Mouse (Mus musculus) cerebral cortex, adult 2 months (tissue): ENCODE data around the gene Mta3.

Experiments used
- WGBS: fragments of 180-500 bp; shearing (Covaris S2); methylation state at CpG from one replicate; pipeline ENCODE4 v1.1.7; 2018; 5-methylcytosine and 5-hydroxymethylcytosine counted together

The Mta3 gene

DNA sequence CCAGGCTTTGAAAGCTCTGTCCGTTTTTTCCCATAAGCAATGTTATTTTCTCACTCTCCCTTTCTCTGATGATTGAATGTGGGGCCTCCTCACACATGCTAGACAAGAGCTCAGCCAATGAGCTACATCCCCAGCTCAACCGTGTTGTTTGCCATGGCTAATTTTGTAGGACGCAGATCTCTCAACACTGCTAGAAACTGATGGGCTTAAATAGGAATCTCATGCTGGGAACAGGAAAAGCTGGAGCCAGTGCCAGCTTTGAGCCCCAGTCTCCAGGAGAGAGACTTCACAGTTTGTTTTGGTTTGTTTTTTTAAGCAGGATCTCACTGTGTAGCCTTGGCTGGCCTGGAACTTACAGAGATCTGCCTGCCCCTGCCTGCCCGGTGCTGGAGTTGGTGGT is 53.6 kb downstream of the Mta3 start:
- WGBS: 20% methylated on average over 4 of the region's 4 CpGs

DNA sequence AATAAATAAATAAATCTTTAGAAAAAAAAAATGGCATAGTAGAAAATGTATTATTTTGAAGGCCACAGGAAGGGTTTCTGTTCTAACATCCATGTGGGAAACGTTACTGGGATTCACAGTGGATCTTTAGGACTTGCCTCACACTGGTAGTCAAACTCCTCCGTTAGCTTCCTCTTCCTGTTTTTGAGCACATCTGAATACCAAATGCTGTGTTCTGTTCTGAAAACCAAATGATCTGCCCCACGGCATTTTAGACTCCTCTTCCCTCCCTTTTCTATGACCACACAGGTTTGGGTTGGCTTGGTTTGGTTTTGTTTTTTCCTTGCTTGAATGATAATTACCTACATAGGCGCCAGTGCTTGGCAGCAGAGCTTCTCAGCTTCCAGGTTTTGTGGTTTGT is 58.6 kb downstream of the Mta3 start:
- 71% methylated on average over 4 of the region's 4 CpGs for WGBS

DNA sequence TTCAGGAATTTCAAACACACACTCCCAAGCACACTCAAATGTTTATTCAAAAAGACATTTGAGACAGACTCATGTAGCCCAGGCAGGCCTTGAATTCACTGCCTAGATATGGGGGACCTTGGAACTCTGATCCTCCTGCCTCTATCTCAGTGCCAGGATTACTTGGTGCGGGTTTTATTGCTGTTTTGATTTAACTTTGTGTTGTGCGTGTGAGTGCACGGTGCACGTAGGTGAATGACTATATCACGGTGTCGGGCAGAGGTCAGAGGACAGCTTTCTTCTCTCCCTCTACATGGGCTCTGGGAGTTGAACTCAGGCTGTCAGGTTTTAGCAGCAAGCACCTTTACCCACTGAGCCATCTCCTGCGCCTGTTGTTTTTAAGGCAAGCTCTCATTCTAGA is 61.1 kb downstream of the Mta3 start:
- WGBS: 96% methylated on average over 7 of the region's 7 CpGs

GRCm38 (mm10) chr17:83768309-83768708 is 62.3 kb downstream of the Mta3 start:
- WGBS: 88% methylated on average over 10 of the region's 10 CpGs

- 87% methylated on average over 6 of the region's 6 CpGs for WGBS
These were observed 64.4 kb downstream of the Mta3 start for GRCm38 (mm10) chr17:83770371-83770770.

GRCm38 (mm10) chr17:83770931-83771330 is 65.0 kb downstream of the Mta3 start:
- 90% methylated on average over 7 of the region's 7 CpGs for WGBS

- WGBS: 67% methylated on average over 9 of the region's 9 CpGs
These were observed 66.1 kb downstream of the Mta3 start for GRCm38 (mm10) chr17:83772110-83772509.

GRCm38 (mm10) chr17:83772711-83773110 is 66.7 kb downstream of the Mta3 start:
- WGBS: 78% methylated on average over 8 of the region's 8 CpGs

GRCm38 (mm10) chr17:83776965-83777364 is 71.0 kb downstream of the Mta3 start:
- 96% methylated on average over 7 of the region's 7 CpGs for WGBS

GRCm38 (mm10) chr17:83777462-83778051 is 71.6 kb downstream of the Mta3 start:
- WGBS: 82% methylated on average over 9 of the region's 9 CpGs

DNA sequence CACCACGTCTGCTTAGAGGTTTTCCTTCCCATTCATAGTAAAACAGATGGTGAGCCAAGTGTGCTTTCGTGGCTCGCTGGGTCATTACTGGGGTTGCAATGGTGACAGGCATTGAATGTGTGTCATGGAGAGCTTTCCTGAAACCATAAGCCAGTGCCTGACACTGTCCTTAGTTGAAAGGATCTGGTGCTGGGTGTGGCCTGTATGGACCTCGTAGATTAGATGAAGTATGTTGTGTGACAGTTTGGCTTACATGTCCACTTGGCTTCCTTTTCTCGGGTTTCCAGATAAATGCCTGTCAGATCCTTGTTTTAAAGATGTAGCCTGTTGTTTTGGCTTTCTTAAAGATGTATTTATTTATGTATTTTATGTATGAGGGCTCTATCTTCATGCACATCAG is 74.3 kb downstream of the Mta3 start:
- 76% methylated on average over 5 of the region's 5 CpGs for WGBS

GRCm38 (mm10) chr17:83782740-83783139 is 76.8 kb downstream of the Mta3 start:
- 23% methylated on average over 5 of the region's 5 CpGs for WGBS

GRCm38 (mm10) chr17:83786418-83786817 is 80.5 kb downstream of the Mta3 start:
- WGBS: 96% methylated on average over 6 of the region's 6 CpGs

DNA sequence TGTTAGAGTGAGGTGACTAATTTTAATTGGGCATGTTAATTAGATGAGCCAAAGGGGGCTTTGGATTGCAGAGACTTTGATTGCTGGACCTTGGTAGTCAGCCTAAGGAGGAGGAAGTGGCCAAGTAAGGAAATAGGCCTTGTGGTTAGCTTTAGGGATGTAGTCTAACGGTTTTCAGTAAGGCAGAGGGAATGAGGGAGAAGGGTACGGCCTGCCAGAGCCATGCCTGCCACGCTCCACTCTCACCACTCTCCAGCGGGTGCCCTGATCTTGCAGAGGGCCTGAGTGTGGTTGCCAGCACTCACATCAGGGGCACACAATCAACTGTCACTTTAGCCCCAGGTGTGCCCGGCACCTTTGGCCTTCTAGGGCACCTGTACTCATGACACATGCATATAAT is 84.2 kb downstream of the Mta3 start:
- 90% methylated on average over 5 of the region's 5 CpGs for WGBS

DNA sequence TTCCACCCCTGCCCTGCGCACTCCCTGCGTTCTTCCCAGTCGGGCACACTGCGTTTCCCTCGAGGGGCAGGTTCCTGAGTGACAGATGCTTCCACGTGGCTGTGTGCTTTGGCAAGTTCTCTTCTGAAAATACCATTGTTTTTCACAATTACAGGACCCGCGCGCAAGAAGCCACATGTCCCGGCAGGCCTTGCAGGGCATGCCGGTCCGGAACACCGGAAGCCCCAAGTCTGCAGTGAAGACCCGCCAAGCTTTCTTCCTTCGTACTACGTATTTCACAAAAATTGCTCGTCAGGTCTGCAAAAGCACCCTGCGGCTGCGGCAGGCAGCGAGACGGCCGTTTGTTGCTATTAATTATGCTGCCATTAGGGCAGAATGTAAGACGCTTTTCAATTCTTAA is 86.4 kb downstream of the Mta3 start:
- WGBS: 67% methylated on average over 23 of the region's 23 CpGs

- 98% methylated on average over 17 of the region's 17 CpGs for WGBS
These were observed 89.2 kb downstream of the Mta3 start for GRCm38 (mm10) chr17:83795121-83795520.

- WGBS: 86% methylated on average over 11 of the region's 11 CpGs
These were observed 93.6 kb downstream of the Mta3 start for GRCm38 (mm10) chr17:83799506-83800050.

DNA sequence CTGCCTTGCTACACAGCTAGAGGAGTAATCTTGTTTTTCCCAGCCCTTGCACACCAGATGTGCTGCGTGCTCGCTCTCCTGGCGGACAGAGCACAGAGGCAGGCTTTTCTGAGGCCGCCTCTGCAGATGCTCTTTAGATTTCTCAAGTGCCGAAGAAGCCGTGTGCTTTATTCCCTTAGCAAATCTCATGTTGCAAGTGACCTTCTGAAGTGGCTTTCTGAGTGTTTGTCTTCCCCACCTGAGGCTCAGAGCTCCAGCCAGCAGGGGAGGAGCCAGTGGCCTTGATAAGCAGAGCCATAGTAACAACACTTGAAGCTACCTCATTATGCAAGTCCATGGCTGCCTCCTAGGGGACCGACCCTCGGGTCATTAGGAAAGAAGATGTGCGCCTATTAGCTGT is 98.0 kb downstream of the Mta3 start:
- 83% methylated on average over 9 of the region's 9 CpGs for WGBS

GRCm38 (mm10) chr17:83805078-83805477 is 99.1 kb downstream of the Mta3 start:
- 91% methylated on average over 9 of the region's 9 CpGs for WGBS

DNA sequence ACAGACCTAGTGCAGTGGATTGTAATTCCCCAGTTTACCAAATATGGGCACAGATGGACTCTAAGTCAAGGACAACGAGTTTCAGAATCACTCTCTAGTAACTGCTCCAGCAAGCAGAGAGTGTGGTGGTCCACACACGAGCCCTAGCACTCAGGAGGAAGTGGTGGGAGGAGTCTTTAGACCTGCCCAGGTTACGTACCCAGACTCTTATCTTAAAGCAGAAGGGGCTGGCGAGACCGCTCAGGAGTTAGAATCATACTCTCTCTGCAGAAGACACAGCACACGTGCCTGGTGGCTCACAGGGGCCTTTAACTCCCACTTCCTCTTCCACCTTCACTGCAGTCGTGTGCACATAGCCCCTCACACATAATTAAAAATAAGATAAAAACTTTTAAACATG is 101.4 kb downstream of the Mta3 start:
- WGBS: 76% methylated on average over 7 of the region's 7 CpGs

GRCm38 (mm10) chr17:83807778-83808398 is 101.9 kb downstream of the Mta3 start:
- 74% methylated on average over 11 of the region's 11 CpGs for WGBS

DNA sequence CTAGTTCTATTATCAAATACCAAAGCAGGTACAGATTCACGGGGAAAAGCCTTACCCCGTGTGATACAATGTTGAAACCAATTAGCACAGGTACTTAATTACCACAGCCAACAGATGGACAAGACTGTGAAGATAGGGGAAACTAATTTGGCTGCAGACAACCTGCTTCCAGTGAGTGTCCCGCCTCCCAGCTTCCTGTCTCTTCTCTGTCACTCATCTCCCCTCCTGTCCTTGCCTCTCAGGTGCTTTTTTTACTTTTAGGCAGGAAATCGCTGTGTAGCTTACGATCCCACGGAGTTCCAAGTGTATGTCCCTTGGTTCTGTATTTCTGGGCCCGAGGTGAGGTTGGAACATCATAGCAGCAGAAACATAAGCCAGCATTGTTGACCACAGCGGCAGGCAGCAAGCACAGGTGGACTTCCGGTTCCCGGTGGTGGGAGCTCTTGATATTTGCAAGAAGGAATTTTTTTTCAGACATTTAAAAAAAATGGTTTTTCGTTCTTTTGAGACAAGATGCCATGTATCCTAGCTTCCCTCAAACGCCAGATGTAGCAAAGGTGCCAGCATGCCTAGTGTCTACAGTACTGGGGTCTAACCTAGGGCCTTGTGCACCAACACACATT is 102.6 kb downstream of the Mta3 start:
- WGBS: 85% methylated on average over 12 of the region's 12 CpGs

- WGBS: 94% methylated on average over 17 of the region's 17 CpGs
These were observed 103.3 kb downstream of the Mta3 start for GRCm38 (mm10) chr17:83809197-83809829.
